Mouse (Mus musculus): ENCODE results near the gene Hoxb5.

The Hoxb5 gene

DNA sequence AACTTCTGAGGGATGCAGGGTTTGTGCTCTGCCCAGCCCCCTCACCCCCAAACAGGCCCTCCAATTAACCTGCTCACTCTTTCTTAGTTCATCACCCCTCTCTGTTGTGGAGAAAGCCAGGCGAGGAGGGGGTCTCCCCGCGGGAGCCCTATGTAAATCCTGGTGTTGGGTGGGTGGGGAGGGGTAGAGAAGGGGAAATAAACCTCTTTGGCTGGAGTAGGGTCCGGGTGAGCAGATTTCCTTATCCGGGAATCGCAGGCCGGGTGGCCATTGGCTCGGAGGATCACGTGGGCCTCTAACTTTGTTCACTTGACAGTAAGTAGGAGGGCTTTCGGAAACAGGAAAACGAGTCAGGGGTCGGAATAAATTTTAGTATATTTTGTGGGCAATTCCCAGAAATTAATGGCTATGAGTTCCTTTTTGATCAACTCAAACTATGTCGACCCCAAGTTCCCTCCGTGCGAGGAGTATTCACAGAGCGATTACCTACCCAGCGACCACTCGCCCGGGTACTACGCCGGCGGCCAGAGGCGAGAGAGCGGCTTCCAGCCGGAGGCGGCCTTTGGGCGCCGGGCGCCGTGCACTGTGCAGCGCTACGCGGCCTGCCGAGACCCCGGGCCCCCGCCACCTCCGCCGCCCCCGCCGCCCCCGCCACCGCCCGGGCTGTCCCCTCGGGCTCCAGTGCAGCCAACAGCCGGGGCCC is 15.4 kb downstream of the Hoxb5 start:
- no peak for DNase-seq (ENCODE audit: low read depth, low spot score)

- DNase-seq (ENCODE audit: low read depth, low spot score), result no peak
Observed at GRCm38 (mm10) chr11:96319071-96319902, 16.2 kb downstream of the Hoxb5 start.

- no peak for DNase-seq (ENCODE audit: low read depth, low spot score)
Observed at GRCm38 (mm10) chr11:96319910-96320309, 16.8 kb downstream of the Hoxb5 start.

GRCm38 (mm10) chr11:96320688-96321087 is 17.6 kb downstream of the Hoxb5 start:
- DNase-seq (ENCODE audit: low read depth, low spot score), result no peak

- DNase-seq (ENCODE audit: low read depth, low spot score), result no peak
Observed at GRCm38 (mm10) chr11:96321846-96322245, 18.7 kb downstream of the Hoxb5 start.

DNA sequence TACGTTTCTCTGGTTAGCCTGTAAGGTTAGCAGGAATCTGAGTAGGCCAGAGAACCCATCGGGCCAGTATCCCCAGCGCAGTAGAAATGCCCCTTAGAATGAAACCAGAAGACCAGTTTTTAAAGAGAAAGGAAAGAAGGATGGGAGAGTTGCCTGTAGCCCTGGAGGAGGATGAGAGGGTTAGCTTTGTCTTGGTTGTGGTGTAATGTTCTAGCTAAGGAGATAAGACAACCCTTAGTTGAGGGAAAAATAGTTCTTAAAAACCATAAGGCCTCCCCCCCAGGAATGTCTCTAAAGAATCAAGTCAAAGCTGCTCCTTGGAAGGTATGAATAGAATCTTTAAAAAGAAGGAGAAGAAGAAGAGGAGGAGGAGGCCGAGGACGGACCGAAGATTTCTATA is 19.6 kb downstream of the Hoxb5 start:
- no peak for DNase-seq (ENCODE audit: low read depth, low spot score)

DNA sequence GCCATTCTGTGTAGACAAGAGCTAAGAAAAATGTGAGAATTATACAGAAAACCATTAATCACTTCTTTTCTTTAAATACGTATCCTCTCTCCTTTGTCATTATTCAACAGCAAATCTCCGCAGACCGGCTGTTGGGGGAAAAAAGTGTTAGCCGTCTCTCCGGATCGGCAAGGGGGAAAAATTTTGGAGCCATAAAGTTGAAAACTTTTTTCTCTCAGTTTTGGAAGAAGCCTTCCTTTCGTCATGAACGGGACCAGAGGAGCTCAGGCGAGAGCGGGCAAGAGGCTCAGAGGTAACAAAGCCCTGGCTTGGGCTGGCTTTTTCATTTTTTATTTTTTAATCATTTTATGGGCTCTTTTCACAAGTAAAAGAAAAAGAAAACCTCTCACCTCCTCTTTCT is 20.0 kb downstream of the Hoxb5 start, which contains the start of gene Hoxb3:
Gene Hoxb3 (plus strand): TSS at position 173 of the 400 bp plus-strand sequence.
- DNase-seq (ENCODE audit: low read depth, low spot score), result no peak

- DNase-seq (ENCODE audit: low read depth, low spot score), result no peak
Observed at GRCm38 (mm10) chr11:96324125-96324524, 21.0 kb downstream of the Hoxb5 start.

GRCm38 (mm10) chr11:96324965-96325364 is 21.8 kb downstream of the Hoxb5 start:
- no peak for DNase-seq (ENCODE audit: low read depth, low spot score)

GRCm38 (mm10) chr11:96325747-96326212 is 22.6 kb downstream of the Hoxb5 start:
- no peak for DNase-seq (ENCODE audit: low read depth, low spot score)

DNA sequence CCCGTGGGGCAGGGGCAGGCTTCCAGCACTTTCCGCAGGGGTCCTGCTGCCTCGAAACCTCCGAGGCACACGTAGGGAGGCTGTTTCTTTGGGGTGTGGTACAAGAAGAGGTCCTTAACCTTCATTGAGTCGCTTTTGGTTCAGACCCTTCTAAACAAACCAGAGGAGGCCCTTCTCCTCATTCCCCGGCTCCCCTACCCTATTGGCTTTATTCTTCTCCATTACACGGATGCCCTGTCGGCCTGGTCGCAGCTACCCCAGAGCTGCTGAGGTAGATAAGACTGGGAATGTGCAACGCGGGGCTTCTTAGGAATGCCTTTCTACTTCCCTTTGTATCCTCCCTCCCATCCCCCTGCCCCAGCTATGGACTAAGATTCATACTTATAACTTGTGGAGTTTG is 23.6 kb downstream of the Hoxb5 start:
- no peak for DNase-seq (ENCODE audit: low read depth, low spot score)

- DNase-seq (ENCODE audit: low read depth, low spot score), result no peak
Observed at GRCm38 (mm10) chr11:96327122-96327521, 24.0 kb downstream of the Hoxb5 start.

GRCm38 (mm10) chr11:96327750-96328149 is 24.6 kb downstream of the Hoxb5 start:
- DNase-seq (ENCODE audit: low read depth, low spot score), result no peak

DNA sequence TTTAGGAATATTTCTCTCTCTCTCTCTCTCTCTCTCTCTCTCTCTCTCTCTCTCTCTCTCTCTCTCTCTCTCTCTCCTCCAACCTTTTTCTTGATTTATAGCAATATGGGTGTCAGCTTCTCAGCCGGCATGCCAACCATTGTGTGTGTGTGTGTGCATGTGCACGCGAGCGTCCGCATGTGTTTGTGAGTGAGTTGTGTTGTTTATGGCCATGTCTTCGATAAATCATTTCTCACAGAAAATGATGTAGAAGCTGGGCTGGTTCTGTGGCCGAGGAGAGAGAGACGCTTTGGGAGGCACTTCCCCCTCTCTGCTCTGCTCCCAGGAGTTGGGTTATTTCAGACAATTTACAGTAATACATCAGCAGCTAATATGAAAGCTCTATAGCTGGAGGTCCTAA is 25.5 kb downstream of the Hoxb5 start:
- DNase-seq (ENCODE audit: low read depth, low spot score), result no peak

- no peak for DNase-seq (ENCODE audit: low read depth, low spot score)
Observed at GRCm38 (mm10) chr11:96332105-96332504, 29.0 kb downstream of the Hoxb5 start.

DNA sequence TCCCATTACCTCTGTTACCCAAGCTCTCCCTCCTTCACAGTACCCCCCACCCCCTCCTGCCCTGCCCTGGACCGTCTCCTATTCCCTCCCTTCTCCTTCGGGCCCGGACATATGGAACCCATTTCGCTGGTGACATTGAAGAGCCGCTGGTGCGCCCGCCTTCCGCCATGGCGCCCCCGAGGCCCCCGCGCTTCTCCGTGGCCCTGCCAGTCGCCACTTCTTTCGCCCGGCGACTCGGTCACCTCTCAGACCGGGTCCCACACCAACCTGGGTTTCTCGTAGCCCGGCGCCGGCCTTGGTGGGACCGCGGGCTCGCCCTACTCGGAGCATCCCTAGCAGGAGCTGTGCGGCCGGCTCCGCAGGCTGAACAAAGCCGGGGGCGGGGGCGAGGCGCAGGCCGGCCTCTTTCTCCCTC is 29.5 kb downstream of the Hoxb5 start:
- DNase-seq (ENCODE audit: low read depth, low spot score), result no peak

DNA sequence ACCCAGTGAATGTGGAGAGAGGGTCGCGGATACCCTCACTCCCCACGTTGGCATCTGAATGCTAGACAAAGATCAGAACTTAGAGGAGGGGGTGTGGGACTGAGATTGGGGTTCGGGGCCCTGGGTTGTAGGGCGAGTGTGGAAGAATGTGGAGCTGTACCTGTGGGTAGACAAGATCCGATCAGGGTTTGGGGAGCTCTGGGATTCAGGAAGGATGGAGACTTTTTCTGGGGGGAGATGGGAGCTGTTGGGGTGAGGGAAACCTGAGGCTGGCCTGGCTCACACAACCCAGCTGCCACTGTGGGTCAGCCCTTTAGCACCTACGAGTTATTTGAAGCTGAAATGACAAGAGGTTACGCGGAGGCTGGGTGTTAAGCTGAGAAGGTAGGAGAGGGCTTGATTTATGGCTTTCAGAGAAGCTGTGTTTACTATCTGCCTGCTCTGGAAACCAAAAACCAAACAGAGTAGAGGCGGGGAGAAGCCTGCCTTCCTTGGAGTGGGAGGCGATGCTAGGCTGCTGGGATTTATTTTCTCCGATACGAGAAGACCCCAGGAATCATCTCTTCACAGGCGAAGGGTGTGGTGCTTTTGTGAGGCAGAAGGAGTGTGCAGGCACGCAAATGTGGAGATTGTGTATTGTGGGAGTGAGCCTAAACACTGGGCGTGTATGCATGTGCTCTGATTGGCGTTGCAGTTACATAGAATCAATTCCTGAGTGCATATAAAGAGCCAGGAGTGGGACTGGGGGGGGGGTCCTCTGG is 30.3 kb downstream of the Hoxb5 start:
- no peak for DNase-seq (ENCODE audit: low read depth, low spot score)

- no peak for DNase-seq (ENCODE audit: low read depth, low spot score)
Observed at GRCm38 (mm10) chr11:96334002-96334364, 30.8 kb downstream of the Hoxb5 start.

GRCm38 (mm10) chr11:96334998-96335397 is 31.9 kb downstream of the Hoxb5 start:
- DNase-seq (ENCODE audit: low read depth, low spot score), result no peak

GRCm38 (mm10) chr11:96336597-96336996 is 33.5 kb downstream of the Hoxb5 start:
- DNase-seq (ENCODE audit: low read depth, low spot score), result no peak

- no peak for DNase-seq (ENCODE audit: low read depth, low spot score)
Observed at GRCm38 (mm10) chr11:96337026-96337425, 33.9 kb downstream of the Hoxb5 start.

Measured in embryo, embryonic 11.5 days (tissue).